Mouse (Mus musculus) forebrain, postnatal 0 days (tissue): ENCODE measurements around the gene Ccdc177. TPM values are rescaled to one million over a fixed set of nuclear protein-coding genes. Genes with fewer than 3 reads are reported as not detected.
A peak's percentile ranks its signal among the peaks of the same experiment; 100 is the strongest.

Experiments
- ATAC-seq: fragments of 200-750 bp; cut with Nextera tagmentation; 2 replicates; pipeline ENCODE4 v1.8.0; 2017; ENCODE audit warnings: mild to moderate bottlenecking, moderate library complexity
- DNase-seq: peaks from one replicate; pipeline ENCODE4 v3.0.0-alpha.2; 2015
- H3K27ac ChIP-seq: fragments of 300-500 bp; sonication (generic); 2 replicates; pipeline ENCODE4 v1.5.1; 2014; ENCODE audit warnings: low read depth, mild to moderate bottlenecking, antibody characterized with exemption, low read length, moderate library complexity, mixed read lengths
- H3K27me3 ChIP-seq: fragments of 300-500 bp; sonication (generic); 2 replicates; pipeline ENCODE4 v1.6.1; 2014; ENCODE audit warnings: mild to moderate bottlenecking, low read length, mixed read lengths; ENCODE audit not compliant: insufficient read depth
- H3K36me3 ChIP-seq: fragments of 300-500 bp; sonication (generic); 2 replicates; pipeline ENCODE4 v1.6.1; 2014; ENCODE audit warnings: mild to moderate bottlenecking, moderate library complexity; ENCODE audit not compliant: insufficient read depth
- H3K4me1 ChIP-seq: fragments of 300-500 bp; sonication (generic); 2 replicates; pipeline ENCODE4 v1.6.1; 2014; ENCODE audit warnings: antibody characterized with exemption; ENCODE audit not compliant: insufficient read depth
- H3K4me2 ChIP-seq: fragments of 300-500 bp; sonication (generic); 2 replicates; pipeline ENCODE4 v1.6.1; 2014; ENCODE audit warnings: low read depth, mild to moderate bottlenecking, moderate library complexity
- H3K4me3 ChIP-seq: fragments of 300-500 bp; sonication (generic); 2 replicates; pipeline ENCODE4 v1.5.1; 2014; ENCODE audit warnings: low read depth, low read length, mixed read lengths
- H3K9ac ChIP-seq: fragments of 300-500 bp; sonication (generic); 2 replicates; pipeline ENCODE4 v1.6.1; 2014; ENCODE audit warnings: mild to moderate bottlenecking
- H3K9me3 ChIP-seq: fragments of 300-500 bp; sonication (generic); 2 replicates; pipeline ENCODE4 v1.6.1; 2016; ENCODE audit warnings: low read length
- CTCF ChIP-seq: sonication (generic); IDR thresholded peaks from 2 replicates; pipeline ENCODE4 v1.5.1; 2016; ENCODE audit warnings: antibody characterized with exemption, control low read depth, low read depth
- WGBS: fragments of 180-500 bp; shearing (Covaris S2); extraction: QIAGEN DNeasy Blood & Tissue Kit; methylation state at CpG from one replicate; pipeline ENCODE4 v1.1.7; 2014; 5-methylcytosine and 5-hydroxymethylcytosine counted together
- polyA plus RNA-seq: library from polyadenylated mRNA; unstranded; fragments of >200 nt; fragmentation: Nextera tagmentation; extraction: Ambion mirVana; gene quantifications from 2 replicates; pipeline ENCODE4 v1.2.1, GENCODE M21; 2015
- total RNA-seq: library from RNA; depleted of rRNA; stranded (reverse); fragments of >200 nt; gene quantifications from 2 replicates; pipeline ENCODE4 v1.2.3, GENCODE M21; 2014

Ccdc177 gene
- total and polyA plus RNA-seq, 2 experiments from 2014 or later: 2.3 to 23.5 TPM

DNA sequence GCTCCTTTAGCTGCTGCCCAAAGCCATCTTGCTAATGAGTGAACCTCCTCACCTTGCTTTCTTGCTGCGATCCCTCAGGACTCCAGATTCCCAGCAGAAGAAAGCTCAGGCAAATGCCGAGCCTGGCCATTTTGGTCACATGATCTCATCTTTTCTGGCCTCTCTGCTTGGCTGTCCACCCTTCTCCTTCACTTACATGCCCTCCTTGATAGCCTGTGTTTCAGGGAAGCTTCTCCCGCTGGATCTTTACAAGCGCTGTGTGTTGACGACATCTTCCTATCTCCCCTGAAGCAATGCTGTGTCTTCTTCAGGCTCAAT is 23.2 kb downstream of the Ccdc177 start:
- H3K27ac ChIP-seq: peak overlapping the region; percentile 85
- H3K4me2 ChIP-seq: 0 out of 2 replicates have a peak overlapping the region, but pooled peaks have one; percentile 24
- H3K9me3 ChIP-seq: no peaks in the 10 kb centered on the region
- peaks cover 15% of the 10 kb centered on the region for H3K4me1 ChIP-seq
- WGBS: 62% methylated on average over 5 of the region's 5 CpGs
- TF ChIP-seq CTCF: no peak
- H3K4me3 ChIP-seq: no peak overlapping the region
- DNase-seq (no peak), ATAC-seq (no peak)
- H3K9ac ChIP-seq: peak overlapping the region; percentile 2; the same call in 1 of the 2 replicates
- no peaks in the 10 kb centered on the region for H3K36me3 ChIP-seq
- no peaks in the 10 kb centered on the region for H3K27me3 ChIP-seq

DNA sequence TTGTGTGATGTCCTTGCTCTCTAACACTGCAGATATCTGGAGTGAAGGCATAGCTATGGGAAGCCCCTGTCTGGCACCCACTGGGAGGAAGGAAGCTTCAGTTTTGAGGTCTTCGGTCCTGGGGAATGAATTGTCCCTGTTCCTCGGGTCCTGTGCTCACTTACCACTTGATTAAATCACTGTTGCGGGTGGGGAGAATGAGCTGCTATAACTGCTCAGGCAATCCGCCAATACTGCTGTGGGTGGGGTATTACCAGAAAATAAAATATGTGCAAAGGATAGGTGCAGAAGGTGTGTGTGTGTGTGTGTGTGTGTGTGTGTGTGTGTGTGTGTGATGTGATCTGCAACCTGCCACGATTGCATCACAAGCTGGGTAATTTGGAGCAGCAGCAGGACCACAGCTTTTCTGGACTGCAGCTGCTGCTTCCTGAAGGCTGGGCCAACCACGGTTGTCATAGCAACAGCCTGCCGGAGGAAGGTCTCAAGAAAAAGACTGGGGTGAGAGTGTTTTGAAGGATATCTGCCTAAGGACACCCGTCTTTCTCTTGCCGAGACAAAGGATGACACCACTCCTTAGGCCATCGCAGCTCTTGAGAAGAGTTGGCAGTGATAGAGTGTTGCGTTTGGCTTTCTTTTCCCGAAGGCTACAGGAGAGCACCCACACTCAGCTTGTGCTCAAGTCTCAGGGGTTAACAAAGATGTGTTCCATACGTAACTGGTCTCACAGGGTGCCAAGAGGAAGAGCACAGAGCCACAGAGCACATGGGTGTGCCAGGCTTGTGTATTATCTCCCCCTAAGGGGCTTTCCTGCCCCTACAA is 23.8 kb downstream of the Ccdc177 start:
- peak overlapping the region; percentile 15; the same call in 1 of the 2 replicates for H3K9ac ChIP-seq
- peak overlapping the region; percentile 85 for H3K27ac ChIP-seq
- no peaks in the 10 kb centered on the region for H3K36me3 ChIP-seq
- peaks cover 15% of the 10 kb centered on the region for H3K4me1 ChIP-seq
- H3K4me2 ChIP-seq: 0 out of 2 replicates have a peak overlapping the region, but pooled peaks have one; percentile 24
- TF ChIP-seq CTCF: no peak
- DNase-seq (peak; percentile 90), ATAC-seq (peak; percentile 87)
- 5% methylated on average over 13 of the region's 13 CpGs for WGBS
- no peaks in the 10 kb centered on the region for H3K9me3 ChIP-seq
- H3K27me3 ChIP-seq: no peaks in the 10 kb centered on the region
- H3K4me3 ChIP-seq: no peak overlapping the region

DNA sequence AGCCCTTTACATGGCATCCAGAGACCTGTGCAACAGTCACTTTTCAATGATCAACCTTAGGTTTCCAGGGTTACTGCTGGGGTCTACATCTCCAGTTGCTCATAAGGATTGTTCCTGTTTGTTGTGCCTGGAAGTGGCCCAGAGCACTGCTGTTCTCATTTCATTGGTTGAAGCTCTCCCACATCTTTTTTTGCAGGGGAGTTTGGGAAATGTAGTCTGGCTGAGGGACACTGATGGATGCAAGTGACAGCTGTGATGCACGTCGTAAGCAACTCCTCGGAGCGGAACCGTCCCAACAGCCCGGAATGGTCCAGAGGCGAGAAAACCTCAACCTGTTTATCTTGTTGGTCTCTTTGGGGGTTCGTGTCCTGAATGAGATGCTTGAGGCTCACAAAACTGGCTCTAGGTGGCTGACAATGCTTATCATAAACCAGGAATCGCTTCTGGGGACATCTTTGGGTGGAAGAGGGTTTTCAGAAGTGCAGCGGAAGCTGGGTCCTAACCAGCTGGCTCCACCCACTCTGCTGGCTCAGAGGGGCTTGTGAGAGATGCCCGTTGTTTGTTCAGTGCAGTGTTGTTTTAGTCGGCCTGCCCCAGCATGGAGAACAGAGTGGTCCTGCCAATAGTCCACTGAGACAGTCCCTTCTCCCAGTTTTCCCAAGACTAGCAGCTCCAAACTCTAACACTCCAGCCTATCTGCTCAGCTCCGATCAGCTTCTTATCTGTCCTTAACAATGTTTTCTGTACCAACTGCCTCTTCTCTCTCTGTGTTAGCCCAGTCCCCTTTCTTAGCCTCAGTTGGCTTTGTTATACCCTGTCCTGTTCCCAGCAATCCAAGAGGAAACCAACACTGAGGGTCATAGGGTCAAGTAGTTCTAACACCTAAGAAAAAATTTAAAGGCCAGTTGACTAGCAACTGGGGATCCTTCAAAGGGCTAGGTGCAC is 25.7 kb downstream of the Ccdc177 start:
- Histone ChIP-seq H3K9ac (no peak overlapping the region), H3K4me1 (peaks cover 15% of the 10 kb centered on the region), H3K4me2 (no peak overlapping the region), H3K27ac (no peak overlapping the region), H3K9me3 (no peaks in the 10 kb centered on the region), H3K27me3 (no peaks in the 10 kb centered on the region), H3K36me3 (no peaks in the 10 kb centered on the region), H3K4me3 (no peak overlapping the region)
- no peak for DNase-seq
- TF ChIP-seq CTCF: no peak
- 64% methylated on average over 13 of the region's 13 CpGs for WGBS
- ATAC-seq: no peak

DNA sequence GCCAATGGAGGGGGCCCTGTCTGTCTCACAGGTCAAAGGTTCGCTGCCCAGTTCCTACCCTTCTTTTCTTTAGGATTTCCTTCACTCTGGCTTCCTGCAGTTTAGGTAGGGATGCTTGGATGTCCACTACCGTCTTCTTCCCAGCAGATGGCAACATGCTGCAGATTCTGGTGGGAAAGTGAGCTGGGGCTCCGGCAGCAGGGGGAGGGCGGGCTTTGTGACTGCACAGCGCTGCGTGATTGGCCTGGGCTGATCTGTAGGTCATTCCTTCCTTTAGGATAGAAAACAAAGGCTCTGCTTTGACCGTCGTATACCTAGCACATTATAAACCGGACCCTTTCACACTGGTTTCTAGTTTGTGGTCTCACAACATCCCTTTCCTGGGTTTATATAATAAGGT is 29.9 kb downstream of the Ccdc177 start:
- Histone ChIP-seq H3K9me3 (no peaks in the 10 kb centered on the region), H3K4me1 (no peaks in the 10 kb centered on the region), H3K4me3 (no peak overlapping the region), H3K27ac (peak overlapping the region; percentile 45; the same call in 1 of the 2 replicates), H3K9ac (no peak overlapping the region; the same call in 1 of the 2 replicates), H3K4me2 (peak overlapping the region; percentile 11), H3K27me3 (no peaks in the 10 kb centered on the region), H3K36me3 (no peaks in the 10 kb centered on the region)
- TF ChIP-seq CTCF: peak; percentile 93
- peak; percentile 86 for DNase-seq
- peak; percentile 96 for ATAC-seq
- 3% methylated on average over 9 of the region's 9 CpGs for WGBS

DNA sequence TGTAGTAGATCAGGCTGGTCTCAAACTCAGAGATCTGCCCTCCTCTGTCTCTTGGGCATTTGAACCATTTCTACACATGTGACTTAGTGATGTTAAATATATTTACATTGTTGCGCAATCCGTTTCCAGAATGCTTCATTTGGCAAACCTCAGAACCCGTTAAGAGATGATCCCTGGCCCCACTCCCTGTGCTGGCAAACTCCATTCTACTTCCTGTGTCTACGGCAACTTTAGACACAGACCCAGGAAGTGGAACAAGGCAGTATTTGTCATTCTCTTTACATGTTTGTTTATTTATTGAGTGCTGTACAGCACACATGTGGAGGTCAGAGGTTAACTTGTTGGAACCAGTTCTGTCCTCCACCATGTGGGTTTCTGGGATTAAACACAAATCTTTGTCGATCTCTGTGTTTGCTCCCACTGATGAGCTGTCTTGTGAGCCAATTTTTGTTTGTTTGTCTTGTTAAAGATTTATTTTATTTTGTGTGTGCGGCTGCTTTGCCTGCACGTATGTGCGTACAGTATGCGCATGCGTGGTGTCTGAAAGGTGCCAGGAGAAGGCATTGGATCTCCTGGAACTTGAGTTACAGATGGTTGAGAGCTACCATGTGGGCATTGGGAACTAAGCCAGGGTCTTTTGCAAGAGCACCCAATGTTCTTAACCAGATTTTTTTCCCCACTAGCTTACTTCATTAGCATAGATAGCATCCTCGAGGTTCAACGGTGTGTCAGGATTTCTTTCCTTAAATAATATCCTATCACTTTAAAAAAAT is 30.5 kb downstream of the Ccdc177 start:
- TF ChIP-seq CTCF: no peak
- H3K4me1 ChIP-seq: no peaks in the 10 kb centered on the region
- peak overlapping the region; percentile 11 for H3K4me2 ChIP-seq
- no peak overlapping the region for H3K27ac ChIP-seq
- peak; percentile 71 for DNase-seq
- no peak overlapping the region; the same call in 1 of the 2 replicates for H3K9ac ChIP-seq
- no peak overlapping the region for H3K4me3 ChIP-seq
- no peaks in the 10 kb centered on the region for H3K27me3 ChIP-seq
- no peaks in the 10 kb centered on the region for H3K9me3 ChIP-seq
- no peaks in the 10 kb centered on the region for H3K36me3 ChIP-seq
- 72% methylated on average over 12 of the region's 12 CpGs for WGBS
- peak; percentile 34; the same call in 1 of the 2 replicates for ATAC-seq

DNA sequence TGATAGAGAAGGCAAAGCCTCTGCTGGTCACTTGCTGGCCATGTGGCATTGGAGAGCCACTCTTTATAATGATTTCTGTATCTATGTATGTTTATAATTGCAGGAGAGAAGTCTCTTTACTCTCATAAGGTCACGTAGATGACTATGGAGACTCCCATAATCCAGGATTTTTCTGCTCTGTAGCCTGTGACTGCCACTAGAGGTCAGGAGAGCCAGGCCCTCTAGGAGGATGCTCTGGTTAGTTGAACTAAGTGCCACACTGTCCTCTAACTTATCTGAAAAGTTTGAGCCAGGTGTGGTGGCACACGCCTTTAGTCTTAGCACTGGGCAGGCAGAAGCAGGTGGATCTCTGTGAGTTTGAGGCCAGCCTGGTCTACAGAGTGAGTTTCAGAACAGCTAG is 31.7 kb downstream of the Ccdc177 start:
- H3K4me1 ChIP-seq: no peaks in the 10 kb centered on the region
- H3K4me3 ChIP-seq: no peak overlapping the region
- H3K4me2 ChIP-seq: no peak overlapping the region
- 54% methylated on average over 2 of the region's 2 CpGs for WGBS
- H3K27me3 ChIP-seq: no peaks in the 10 kb centered on the region
- ATAC-seq (no peak), DNase-seq (no peak)
- no peaks in the 10 kb centered on the region for H3K9me3 ChIP-seq
- no peak overlapping the region for H3K27ac ChIP-seq
- no peaks in the 10 kb centered on the region for H3K36me3 ChIP-seq
- H3K9ac ChIP-seq: no peak overlapping the region
- peak; percentile 50 for TF ChIP-seq CTCF
